Mouse (Mus musculus) liver, embryonic 14.5 days (tissue): Measurements from ENCODE around the gene Aldh3b3.

Experiments used
- CTCF ChIP-seq: IDR thresholded peaks from 2 replicates; pipeline ENCODE4 v1.5.1; 2016; ENCODE audit warnings: antibody characterized with exemption, low read depth, control low read depth
- EP300 ChIP-seq: IDR thresholded peaks from 2 replicates; pipeline ENCODE4 v1.6.1; 2016; ENCODE audit warnings: antibody characterized with exemption, low read depth

DNA sequence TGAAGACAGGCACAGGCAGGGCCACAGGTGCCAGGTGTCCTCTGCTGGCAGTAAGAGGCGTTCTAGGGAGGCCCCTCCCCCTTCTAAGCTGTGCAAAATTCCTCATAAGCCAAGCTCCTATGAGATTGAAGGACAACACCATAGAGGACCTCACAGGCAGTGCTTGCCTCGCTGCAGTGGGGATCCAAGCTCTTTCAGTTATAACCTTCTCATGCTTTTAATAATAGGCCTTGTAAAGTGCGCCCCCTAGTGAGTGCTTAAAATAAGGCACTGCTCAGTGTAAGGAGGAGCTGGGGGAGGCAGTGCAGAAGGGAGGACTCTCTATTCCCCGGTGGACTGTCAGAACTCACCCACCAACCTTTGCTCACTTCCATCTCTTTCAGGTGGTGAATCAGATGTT is 21.9 kb downstream of the Aldh3b3 start:
- TF ChIP-seq EP300 (no peak), CTCF (peak; percentile 91)
